Mouse (Mus musculus) ES-E14 (cell line): ENCODE data around the gene Thap11.

ENCODE experiments used
- HCFC1 ChIP-seq: IDR thresholded peaks from 2 replicates; pipeline ENCODE4 v1.6.1; 2012; ENCODE audit warnings: low read length, inconsistent platforms, borderline replicate concordance; ENCODE audit not compliant: insufficient read depth
- MAFK ChIP-seq: IDR thresholded peaks from 2 replicates; pipeline ENCODE4 v1.6.1; 2014; ENCODE audit warnings: mild to moderate bottlenecking, low read depth, low read length, inconsistent platforms; ENCODE audit not compliant: insufficient read depth
- ZNF384 ChIP-seq: IDR thresholded peaks from 2 replicates; pipeline ENCODE4 v1.6.1; 2012; ENCODE audit warnings: low read depth, low read length, inconsistent platforms

GRCm38 (mm10) chr8:105853178-105853577, 1.8 kb upstream of the Thap11 start, which contains the start of gene Cenpt:
- TF ChIP-seq MAFK (no peak), ZNF384 (no peak), HCFC1 (no peak)
